Mouse (Mus musculus) skeletal muscle tissue, adult 2 months (tissue): ENCODE data around the gene Rpl18a.
A peak's percentile ranks its signal among the peaks of the same experiment; 100 is the strongest.

Source experiments
- DNase-seq: peaks from one replicate; pipeline ENCODE4 v3.0.0-alpha.2; 2012; ENCODE audit warnings: low read depth, low spot score

The Rpl18a gene

DNA sequence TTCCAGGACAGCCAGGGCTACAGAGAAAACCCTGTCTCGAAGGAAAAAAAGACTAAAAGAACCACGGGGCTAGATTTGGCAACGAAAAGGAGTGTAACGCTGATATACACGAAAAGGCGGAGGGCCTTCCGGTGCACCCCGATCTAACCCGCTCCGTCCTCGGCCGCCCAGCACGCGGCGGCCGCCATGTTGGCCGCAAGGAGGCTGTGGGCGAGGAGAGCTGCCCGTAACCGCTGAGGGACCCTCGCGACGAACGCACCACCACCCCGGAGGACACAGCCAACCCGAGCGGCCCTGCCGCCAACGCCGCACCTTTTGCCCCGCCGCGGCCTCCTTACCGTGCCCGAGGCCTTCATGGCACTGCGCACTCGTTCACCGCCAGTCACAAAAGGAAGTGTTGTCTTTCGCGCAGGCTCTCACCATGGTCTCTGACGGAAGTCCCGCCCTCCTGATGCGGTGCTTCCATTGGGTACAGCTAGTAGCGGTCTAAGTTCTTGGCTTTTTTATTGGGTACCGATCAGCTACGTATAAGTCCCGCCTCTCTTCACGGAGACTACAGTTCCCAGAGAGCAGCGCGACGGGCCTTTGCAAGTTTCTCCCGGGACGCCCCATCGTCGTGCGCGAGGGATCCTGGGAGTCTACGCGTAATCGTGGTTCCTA lies at the start of gene Rpl18a:
Gene Rpl18a, minus strand, starts transcription at position 392 of the 660 bp plus-strand sequence.
- peak; percentile 99 for DNase-seq

DNA sequence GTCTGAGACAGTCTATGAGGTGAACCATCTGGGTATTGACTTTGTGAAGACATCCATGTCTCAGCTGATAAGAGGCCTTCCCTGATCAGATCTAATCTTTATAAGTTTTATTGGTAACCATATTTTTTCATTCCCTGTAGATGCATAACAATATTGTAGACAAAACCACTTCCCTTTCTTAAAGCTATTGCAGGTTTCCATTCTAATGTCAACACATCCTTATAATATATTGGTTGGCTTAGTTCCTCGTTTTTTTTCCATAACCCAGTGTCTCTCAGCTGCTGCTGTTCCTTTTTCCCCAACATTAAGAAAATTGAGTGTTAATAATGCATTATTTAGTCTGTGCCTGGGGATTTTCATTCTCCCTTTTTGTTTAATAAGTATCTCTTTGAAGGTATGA lies 46.0 kb upstream of the Rpl18a start:
- DNase-seq, result no peak

DNA sequence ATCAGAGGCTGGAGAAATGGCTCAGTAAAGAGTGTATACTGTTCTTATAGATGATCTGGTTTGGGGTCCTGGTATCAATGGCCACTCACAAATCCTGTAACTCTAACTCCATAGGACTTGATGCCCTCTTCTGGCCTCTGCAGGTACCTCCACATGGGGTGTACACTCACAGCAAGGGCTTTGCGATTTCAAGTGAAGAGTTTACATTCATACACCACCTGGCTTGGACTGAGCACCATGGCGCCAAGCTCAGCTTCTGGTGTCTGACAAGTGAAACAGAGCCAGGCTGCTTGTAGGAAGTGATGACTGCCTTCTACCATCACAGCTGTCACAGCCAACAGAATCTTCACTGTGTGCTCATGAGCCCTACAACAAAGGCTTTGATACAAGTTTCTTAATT lies 44.3 kb upstream of the Rpl18a start:
- no peak for DNase-seq

DNA sequence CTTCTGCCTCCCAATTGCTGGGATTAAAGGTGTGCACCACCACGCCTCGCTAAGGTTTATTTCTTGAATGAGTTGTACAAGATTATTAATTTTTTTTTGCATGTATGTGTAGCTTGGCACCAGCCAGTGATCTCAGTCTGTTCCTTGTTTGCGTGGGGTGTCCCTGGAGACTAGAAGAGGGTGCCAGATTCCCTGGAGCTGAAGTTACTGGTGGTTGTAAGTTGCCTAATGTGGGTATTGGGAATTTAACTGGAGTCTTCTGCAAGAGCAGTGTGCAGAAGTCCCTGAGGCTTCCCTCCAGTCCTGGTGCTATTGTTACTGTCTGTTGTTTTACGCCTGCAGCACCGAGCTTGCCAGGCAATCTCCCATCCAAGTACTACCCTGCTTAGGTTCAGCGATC lies 40.0 kb upstream of the Rpl18a start:
- no peak for DNase-seq

DNA sequence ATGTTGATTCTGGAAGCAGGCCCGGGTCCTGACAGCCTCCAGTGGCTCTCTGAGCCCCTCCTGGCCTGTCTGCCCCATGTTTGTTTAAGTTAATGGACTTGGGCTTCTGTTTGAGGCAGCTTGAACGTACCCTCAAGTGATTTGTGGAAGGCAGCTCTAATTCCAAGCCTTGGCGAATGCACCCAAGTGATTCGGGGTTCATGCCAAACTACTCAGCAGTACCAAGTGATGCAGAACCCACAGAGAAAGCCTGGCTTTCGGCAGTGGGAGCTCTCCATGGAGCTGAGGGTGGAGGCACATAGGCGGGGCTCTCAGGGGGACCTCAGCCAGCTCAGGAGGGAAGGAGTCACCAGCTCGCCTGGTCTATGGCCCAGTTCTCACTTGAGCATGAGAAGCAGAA lies 37.6 kb upstream of the Rpl18a start:
- no peak for DNase-seq

DNA sequence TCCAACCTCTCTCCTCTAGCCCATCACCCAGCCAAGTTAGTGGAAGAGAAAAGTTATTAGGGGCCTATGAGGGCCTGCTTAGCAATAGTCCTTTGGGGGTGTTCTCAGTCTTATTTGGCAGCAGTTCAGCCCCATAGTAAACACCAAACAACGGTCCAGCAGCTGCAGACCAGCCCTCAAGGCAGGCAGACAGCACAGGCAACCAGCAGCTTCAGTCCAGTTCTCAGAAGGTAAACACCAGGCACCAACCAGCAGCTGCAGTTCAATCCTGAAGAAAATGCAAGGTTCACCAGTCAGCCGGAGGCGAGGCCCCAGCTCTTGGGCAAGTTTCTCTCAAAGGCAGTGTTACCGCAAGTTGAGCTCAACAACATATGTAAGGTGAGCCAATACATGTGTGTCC lies 35.8 kb upstream of the Rpl18a start:
- no peak for DNase-seq

DNA sequence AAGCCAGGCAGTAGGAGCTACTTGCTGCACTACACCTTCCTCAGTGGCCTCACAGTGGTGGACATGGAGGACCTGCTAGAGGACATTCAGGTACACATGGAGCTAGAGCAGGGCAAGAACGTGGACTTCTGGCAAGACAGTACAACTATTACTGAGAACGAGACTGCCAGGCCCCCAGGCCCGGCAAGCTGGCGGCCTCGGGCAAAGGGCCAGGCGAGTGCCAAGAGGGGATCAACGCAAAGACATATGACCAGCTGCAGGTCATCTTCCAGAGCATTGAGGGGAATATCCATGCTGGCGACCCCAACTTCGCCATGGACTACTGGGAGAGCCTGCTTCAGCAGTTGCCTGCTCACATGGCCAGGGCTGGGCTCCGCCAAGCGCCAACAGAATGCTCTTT lies 34.5 kb upstream of the Rpl18a start:
- no peak for DNase-seq

DNA sequence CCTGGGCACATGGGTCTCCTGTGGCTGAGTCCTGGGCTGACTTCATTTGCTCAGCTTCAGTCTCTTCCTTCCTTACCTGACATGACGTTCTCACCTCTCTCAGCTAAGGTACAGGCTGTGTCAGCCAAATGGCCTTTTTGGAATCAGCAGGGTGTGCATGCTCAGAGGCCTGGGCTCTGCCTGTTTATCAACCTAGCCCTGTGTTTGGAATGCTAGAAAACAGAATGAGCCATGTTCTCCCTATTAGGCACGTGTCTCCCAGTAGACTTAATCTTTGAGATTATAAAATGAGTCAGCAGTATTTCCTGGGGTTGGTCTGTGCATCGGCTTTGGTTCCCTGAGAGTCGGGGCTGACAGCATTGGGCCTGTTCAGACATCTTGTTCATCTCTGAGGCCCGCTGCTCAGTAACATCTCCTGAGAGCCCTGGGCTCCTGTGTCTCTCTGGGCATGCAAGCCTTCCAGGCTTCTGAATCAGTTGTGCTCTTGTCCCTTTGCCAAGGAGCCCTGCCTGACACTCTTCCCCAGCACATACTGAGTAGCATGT lies 31.6 kb upstream of the Rpl18a start:
- no peak for DNase-seq

DNA sequence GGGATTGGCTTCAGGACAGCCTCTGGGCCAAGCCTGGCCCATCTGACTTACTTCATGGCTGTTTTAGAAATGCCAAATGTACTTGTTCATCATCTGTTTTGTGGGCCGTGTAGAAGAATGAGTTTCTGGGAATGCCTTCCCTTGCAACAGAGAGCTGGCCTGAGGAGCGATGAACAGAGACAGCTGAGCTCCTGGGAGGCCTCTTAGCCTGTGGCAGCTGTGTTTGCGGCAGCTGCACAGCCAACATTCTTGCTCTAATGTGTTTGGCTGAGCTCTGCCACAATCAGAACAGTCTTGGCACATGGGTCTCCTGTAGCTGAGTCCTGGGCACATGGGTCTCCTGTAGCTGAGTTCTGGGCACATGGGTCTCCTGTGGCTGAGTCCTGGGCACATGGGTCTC lies 30.9 kb upstream of the Rpl18a start:
- DNase-seq, result no peak

DNA sequence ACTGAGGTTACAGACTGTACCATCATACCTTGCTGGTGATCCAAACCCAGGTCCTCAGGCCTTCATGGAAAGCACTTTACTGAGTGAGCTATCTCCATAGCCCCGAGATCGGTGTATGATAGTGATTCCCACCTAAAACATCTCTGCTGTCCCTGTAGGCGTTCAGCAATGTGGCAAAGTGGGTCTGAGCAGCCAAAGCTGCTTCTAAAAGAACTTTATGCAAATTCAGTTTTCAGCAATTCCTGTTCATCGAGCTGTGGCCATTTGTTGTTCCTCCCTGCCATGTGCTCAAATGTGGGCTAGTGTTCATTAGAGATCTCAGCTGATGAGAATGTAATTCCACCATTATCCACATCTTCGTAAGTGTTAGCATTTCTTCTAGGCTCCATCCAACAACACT lies 29.2 kb upstream of the Rpl18a start:
- no peak for DNase-seq

DNA sequence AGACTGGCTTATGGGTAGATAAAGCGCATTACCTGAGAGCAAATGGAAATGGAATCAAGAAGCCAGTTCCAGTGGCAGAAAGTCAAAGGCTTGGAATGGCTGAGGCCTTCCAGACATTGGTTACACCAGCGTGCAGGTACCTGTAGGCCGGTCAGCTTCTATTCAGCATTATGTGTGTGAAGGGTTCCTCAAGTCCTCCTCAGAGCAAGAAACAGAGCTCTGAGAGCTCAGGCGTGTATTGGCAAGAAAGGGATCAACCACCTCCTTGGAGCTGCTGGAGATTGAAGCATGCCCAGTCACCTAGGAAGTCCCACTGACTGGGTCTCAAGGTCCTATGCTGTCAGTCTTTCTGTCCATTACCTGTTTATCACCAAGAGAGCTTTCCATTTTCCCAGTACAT lies 28.5 kb upstream of the Rpl18a start:
- DNase-seq, result no peak

DNA sequence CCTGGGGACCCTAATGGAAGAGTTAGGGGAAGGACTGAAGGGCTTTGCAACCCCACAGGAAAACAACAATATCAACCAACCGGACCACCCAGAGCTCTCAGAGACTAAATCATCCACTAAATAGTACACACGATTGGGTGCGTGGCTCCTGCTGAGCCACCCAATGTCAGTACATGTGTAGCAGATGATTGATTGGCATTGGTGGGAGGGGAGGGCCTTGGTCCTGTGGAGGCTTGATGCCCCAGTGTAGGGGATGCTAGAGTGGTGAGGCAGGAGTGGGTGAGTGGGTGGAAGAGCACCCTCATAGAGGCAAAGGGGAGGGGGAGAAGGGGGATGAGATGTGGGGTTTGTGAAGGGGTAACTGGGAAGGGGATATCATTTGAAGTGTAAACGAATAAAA lies 26.9 kb upstream of the Rpl18a start:
- DNase-seq, result no peak

DNA sequence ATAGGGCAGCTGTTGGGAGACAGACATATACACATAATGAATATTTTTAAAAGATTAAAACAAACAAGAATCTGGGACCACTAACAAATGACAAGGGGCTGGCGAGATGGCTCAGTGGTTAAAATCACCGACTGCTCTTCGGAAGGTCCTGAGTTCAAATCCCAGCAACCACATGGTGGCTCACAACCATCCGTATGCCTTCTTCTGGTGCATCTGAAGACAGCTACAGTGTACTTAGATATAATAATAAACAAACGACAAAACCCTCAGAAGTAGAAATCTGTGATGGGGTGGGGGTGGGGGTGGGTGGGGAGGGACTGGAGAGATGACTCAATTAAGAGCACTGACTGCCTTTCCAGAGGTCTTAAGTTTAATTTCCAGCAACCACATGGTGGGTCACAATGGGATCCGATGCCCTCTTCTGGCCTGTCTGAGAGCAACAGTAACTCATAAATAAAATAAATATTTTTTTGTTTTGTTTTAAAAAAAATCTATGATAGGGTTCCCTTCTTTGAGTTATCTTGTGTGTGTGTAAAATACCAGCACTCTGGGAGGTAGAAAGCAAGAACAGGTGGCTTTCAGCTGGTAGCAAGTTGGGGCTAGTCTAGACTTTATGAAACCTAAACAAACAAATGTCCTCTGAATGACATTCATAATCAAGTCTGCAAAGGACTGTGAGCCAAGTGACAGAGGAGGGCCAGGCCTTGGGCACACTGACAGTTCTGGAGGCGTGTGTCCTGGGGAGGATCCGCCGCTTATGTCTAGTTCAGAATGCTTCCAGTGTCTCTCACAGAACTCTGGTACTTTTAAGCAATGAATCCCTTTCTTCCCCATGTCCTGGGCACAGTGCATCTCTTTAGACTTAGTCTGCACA lies 23.1 kb upstream of the Rpl18a start:
- no peak for DNase-seq

DNA sequence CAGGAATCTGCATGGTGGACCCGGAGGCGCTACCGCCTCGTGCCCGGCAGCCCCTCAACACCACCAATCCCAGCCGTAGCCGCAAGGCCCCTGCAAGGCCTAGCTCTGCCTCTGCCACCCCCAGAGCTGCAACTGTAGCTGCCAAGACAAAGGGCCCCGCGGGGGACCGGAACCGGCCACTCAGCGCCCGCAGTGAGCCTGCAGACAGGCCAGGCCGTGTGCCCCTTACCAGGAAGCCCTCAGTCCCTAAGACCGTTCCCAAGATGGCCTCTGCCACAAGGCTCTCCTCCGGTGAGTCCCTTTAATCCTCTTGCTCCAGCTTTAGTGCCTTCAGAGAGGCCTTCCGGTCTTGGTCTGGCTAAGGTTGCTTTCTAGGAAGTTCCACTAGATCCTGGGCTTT lies 17.5 kb upstream of the Rpl18a start:
- DNase-seq, result no peak

DNA sequence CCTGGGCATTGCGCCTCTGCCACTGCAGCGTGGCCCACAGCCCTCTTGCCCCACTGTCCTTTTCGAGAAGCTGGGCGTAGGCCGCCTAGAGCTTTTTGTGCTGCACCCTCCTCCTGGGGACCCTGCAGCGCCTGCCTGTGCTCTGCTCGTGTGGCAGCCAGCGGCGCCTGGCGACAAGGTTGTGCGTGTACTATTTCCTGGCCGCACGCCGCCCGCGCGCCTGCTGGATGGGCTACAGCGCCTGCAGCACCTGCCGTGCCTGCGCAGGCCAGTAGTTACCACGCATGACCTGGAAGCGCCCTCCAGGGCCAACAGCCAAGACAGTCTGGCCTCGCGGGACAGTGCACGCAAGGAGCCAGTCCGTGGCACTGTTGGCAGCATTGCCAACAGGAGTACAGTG lies 16.3 kb upstream of the Rpl18a start:
- DNase-seq, result no peak

DNA sequence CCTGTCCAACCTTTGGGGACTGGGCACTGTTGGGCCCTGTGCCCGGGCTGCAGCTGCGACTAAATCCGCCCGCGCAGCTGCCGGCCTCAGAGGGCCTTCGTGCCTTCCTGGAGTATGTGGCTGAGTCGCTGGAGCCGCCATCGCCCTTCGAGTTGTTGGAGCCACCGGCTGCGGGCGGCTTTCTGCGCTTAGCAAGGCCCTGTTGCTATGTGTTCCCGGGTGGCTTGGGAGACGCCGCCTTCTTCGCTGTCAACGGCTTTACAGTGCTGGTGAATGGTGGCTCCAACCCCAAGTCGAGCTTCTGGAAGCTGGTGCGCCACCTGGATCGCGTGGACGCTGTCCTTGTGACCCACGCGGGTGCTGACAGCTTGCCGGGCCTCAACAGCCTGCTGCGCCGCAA lies 15.7 kb upstream of the Rpl18a start:
- DNase-seq, result no peak

DNA sequence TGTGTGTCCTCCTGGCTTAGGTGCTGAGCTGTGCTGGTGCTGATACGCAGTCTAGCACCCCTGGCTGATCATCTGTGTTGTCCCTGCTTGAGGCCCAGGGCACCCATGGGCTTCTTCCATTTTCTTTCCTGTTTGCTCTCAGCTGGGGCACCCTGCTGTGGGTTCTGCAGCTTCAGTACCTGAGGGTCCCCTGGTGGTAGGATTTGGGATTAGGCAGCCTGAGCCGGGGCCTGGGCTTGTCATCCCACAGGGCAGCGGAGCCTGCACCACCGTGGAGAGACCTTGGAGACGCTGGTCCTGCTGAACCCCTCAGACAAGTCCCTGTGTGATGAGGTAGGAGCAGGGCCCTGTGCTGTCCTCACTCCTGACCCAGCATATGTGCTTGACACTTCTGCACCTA lies 14.4 kb upstream of the Rpl18a start:
- DNase-seq, result no peak

DNA sequence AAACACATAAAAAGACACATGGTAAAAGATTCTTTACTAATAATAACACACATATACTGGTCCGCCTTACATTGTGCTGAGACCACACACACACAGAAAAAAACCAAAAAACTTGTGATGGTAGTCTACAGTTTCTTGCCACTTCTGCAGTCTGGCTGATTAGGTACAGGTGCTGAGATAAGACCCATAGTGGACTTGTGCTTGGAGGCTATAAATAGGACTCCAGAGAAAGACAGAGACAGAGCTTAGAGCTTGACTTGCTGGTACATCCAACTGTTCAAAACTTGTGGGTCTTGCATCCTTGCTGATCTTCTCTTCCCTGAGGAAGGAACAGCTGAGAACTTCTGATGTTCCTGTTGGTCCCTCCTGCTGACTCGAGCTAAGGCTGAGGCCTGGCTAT lies 10.3 kb upstream of the Rpl18a start:
- no peak for DNase-seq

DNA sequence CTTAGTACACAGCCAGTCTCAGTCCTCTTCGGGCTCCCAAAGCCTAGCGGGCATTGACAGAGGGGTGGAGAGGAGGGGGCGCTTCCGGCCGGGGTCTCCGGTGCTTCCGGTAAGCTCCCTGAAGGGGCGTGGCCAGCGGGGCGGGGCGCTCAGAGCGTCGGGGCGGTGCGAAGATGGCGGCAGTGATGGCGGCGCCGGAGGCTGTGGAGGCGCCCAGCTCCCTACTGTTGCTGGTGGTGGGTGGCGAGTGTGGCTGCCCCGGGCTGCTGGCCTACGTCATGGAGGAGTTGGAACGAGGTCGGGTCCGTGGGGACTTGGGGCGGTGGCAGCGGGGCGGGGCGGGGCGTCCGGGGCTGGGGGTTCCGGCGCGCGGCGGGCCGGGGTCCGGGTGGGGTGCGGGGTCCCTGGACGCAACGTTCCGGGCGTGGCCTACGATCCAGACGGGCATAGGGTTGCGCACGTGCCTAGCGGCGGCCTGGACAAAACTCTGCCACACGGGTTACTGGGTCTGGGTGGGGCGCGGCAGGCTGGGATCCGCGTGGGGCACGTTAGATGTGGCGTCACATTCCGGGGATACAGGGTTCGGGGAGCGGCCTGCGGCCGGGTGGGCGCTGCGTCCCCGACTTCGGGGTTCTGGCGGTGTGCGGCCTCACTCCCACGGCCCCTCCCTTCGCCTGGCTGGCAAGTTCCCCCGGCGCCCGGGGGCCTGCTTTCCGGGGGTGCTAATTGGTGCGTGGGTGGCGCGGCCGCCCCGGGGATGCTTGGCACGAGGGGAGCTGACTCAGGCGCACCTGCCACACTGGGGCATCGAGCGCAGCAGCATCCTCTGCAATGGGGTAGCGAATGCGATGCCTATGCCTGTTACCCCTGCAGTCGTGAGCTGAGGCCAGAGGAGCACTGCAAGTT lies 8.9 kb upstream of the Rpl18a start, which contains the start of gene Map1s:
Gene Map1s, plus strand, starts transcription at position 102 of the 906 bp plus-strand sequence.
- DNase-seq, result no peak

DNA sequence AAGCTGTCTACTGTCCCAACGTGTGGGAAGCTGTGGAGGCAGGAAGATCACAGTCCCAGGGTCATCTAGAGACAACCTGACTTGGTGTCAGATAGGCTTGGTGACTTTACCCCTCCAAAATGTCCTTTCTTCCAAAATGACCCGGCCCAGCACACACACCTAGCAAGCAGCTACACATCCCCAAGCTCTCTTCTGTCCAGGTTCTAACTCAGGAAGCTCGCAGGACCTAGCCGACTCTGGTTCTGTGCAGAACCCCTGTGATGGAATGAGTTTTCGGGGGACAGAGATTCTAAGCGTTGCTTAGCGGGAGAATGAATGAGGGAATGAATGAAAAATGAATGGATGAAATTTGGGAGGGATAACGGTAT lies 8.2 kb upstream of the Rpl18a start:
- DNase-seq, result no peak

DNA sequence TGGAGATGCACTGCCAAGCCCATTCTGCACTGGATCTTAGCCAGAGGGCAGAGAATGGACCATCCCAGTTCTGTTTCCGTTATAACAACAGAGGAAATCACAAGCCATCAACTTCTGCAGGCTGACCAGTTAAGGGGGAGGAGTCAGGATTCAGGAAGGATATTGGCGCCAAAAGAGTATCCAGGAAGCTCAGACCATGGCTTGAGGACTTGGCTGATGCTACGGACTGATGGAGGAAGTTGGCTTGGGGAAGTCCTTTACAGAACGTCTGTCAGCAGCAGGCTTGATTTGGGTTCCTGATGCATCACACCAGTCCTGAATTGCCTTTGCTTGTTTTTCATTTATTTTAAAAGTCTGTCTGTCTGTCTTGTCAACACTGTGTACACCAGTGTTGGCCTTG lies 7.3 kb upstream of the Rpl18a start:
- peak; percentile 57 for DNase-seq

DNA sequence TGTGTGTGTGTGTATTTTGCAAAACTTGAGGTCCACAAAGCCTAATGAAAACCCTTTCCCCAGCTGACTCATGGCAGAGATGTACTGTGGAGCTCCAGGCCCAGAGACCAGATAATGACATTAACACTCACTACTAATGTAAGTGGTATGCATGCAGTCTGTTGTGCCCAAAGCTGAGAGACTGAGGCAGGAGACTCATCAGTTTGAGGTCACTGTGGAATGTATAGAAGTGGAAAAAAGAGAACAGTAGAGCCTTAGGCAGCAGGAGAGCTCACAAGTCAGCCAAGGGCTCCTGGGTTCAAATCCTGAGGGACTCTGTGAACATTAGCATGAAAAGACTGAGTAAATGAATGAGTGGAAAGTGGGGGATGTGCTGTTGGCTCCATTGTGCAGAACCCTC lies 6.4 kb upstream of the Rpl18a start:
- DNase-seq, result no peak
